Mouse (Mus musculus) cortical plate, adult 2 months (tissue): ENCODE results near the gene Clec4f.

Experiments
- CTCF ChIP-seq: fragments of 200-500 bp; IDR thresholded peaks from 2 replicates; pipeline ENCODE4 v1.5.1; 2011; ENCODE audit warnings: mild to moderate bottlenecking, control low read depth, low read length; ENCODE audit not compliant: insufficient read depth; ENCODE audit errors: extremely low read depth
- POLR2A ChIP-seq: fragments of 200-500 bp; IDR thresholded peaks from 2 replicates; pipeline ENCODE4 v1.6.1; 2011; ENCODE audit warnings: mild to moderate bottlenecking, low read length, control low read depth; ENCODE audit not compliant: insufficient read depth; ENCODE audit errors: extremely low read depth

DNA sequence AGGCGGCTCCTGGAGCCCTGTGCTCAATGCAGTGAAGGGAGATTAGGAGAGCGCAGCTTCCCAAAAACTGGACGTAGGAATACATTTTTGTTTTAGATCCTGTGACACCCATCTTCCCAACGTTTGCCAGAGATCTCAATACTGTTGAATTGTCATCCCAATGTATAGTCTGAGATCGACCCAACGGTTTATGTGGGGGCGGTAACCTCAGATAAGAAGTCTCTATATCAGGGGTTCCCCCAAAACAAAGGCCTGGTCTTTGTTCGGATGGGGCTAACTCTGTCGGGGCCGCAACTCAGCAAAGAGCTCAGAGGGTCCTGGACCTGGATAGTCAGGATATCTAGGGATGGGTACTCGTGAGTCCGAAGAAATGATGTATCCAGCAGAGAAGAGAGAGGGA, 37.0 kb upstream of the Clec4f start:
- no peak for TF ChIP-seq CTCF
- no peak for TF ChIP-seq POLR2A
